Mouse (Mus musculus): Measurements from ENCODE around the gene Zcchc17.

GRCm38 (mm10) chr4:130341691-130342090 is 18.1 kb downstream of the Zcchc17 start:
- TF ChIP-seq MAX (IDR thresholded peaks at IDR 0.05; ENCODE audit: low read depth), result no peak
- no peak for TF ChIP-seq POLR2A (IDR thresholded peaks at IDR 0.05; ENCODE audit: insufficient read length, low read depth)
- TF ChIP-seq TCF12 (IDR thresholded peaks at IDR 0.05; ENCODE audit: insufficient read depth, poor library complexity, severe bottlenecking), result no peak
- TF ChIP-seq CEBPB (IDR thresholded peaks at IDR 0.05; ENCODE audit: insufficient read depth, poor library complexity, severe bottlenecking), result no peak
- TF ChIP-seq MYOD1 (IDR thresholded peaks at IDR 0.05; ENCODE audit: control insufficient read depth in 1 of 3, insufficient read length in 2 of 3, low read depth in 2 of 3), result no peak
- TF ChIP-seq USF1 (IDR thresholded peaks at IDR 0.05; ENCODE audit: low read depth), result no peak
- TF ChIP-seq E2F4 (IDR thresholded peaks at IDR 0.05; ENCODE audit: insufficient read depth), result no peak
- no peak for TF ChIP-seq POLR2AphosphoS2 (IDR thresholded peaks at IDR 0.05; ENCODE audit: insufficient read length, low read depth)

Measured in myocyte (in vitro differentiated cells).